Mouse (Mus musculus): ENCODE measurements at regions not wholly inside any gene's neighbourhood (a gene's known extent, or its start where the extent isn't known, plus 50 kb on each side); places are given as distances from the start of the nearest gene placed in this dataset.

- DNase-seq, result no peak
These were observed 69.6 kb downstream of the Cetn3 start for GRCm38 (mm10) chr13:81852309-81852978.

GRCm38 (mm10) chr13:81856072-81856471 lies 73.2 kb downstream of the Cetn3 start:
- peak; percentile 92 for DNase-seq

GRCm38 (mm10) chr13:81860683-81861082 lies 77.8 kb downstream of the Cetn3 start:
- no peak for DNase-seq

GRCm38 (mm10) chr13:81861886-81862600 lies 79.2 kb downstream of the Cetn3 start:
- DNase-seq, result no peak

GRCm38 (mm10) chr13:81871226-81871625 lies 88.3 kb downstream of the Cetn3 start:
- DNase-seq, result no peak

- no peak for DNase-seq
These were observed 103.0 kb downstream of the Cetn3 start for GRCm38 (mm10) chr13:81885879-81886278.

- no peak for DNase-seq
These were observed 147.4 kb downstream of the Cetn3 start for GRCm38 (mm10) chr13:81930266-81930665.

- DNase-seq, result no peak
These were observed 148.3 kb downstream of the Cetn3 start for GRCm38 (mm10) chr13:81931199-81931598.

- no peak for DNase-seq
These were observed 154.2 kb downstream of the Cetn3 start for GRCm38 (mm10) chr13:81937061-81937460.

GRCm38 (mm10) chr13:81944047-81944446 lies 161.2 kb downstream of the Cetn3 start:
- DNase-seq, result no peak

- no peak for DNase-seq
These were observed 161.6 kb downstream of the Cetn3 start for GRCm38 (mm10) chr13:81944469-81944868.

- DNase-seq, result no peak
These were observed 162.9 kb downstream of the Cetn3 start for GRCm38 (mm10) chr13:81945741-81946140.

GRCm38 (mm10) chr13:81965431-81965830 lies 182.6 kb downstream of the Cetn3 start:
- DNase-seq, result no peak

GRCm38 (mm10) chr13:81975878-81976277 lies 193.0 kb downstream of the Cetn3 start:
- no peak for DNase-seq

- no peak for DNase-seq
These were observed 195.1 kb downstream of the Cetn3 start for GRCm38 (mm10) chr13:81978003-81978402.

- DNase-seq, result no peak
These were observed 196.4 kb downstream of the Cetn3 start for GRCm38 (mm10) chr13:81979289-81979688.

GRCm38 (mm10) chr13:81980094-81980493 lies 197.2 kb downstream of the Cetn3 start:
- no peak for DNase-seq

- no peak for DNase-seq
These were observed 199.6 kb downstream of the Cetn3 start for GRCm38 (mm10) chr13:81982491-81982890.

- no peak for DNase-seq
These were observed 217.9 kb downstream of the Cetn3 start for GRCm38 (mm10) chr13:82000681-82001212.

- DNase-seq, result no peak
These were observed 223.3 kb downstream of the Cetn3 start for GRCm38 (mm10) chr13:82005929-82006726.

GRCm38 (mm10) chr13:82007222-82007621 lies 224.3 kb downstream of the Cetn3 start:
- no peak for DNase-seq

- no peak for DNase-seq
These were observed 256.7 kb downstream of the Cetn3 start for GRCm38 (mm10) chr13:82039623-82040022.

- peak; percentile 91 for DNase-seq
These were observed 275.4 kb downstream of the Cetn3 start for GRCm38 (mm10) chr13:82058131-82058731.

Data from heart, adult 11 months (tissue).